Mouse (Mus musculus): ENCODE results near the gene Slc48a1. TPM values are rescaled to one million over a fixed set of nuclear protein-coding genes. Genes with fewer than 3 reads are reported as not detected.

Slc48a1 gene
- polyA plus RNA-seq, 1 experiment from 2014 or later, result 52.7 TPM

DNA sequence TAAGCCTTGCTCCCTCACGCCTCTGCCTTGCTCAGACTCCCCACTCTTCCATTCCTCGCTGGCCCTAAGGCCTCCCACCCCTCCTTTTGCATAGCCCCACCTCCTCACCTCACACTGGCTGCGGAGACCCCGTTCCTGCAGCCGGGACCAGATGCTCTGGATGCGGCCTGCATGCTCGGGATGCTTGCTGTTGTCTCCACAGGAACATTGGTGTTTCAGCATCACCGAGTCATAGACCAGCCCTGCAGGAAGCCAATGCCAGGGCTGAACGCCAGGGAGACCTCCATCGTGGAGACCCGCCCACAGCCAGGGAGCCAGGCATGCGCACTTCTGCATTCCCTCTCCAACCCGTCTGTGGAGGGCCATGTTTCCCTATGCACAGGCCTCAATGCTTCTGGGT is 24.3 kb downstream of the Slc48a1 start:
- H3K4me1 ChIP-seq, result no peaks in the 10 kb centered on the region
- H3K4me2 ChIP-seq (replicated peaks), result no peak overlapping the region
- no peaks in the 10 kb centered on the region for H3K9me3 ChIP-seq (replicated peaks)
- peaks cover 69% of the 10 kb centered on the region for H3K36me3 ChIP-seq
- H3K27ac ChIP-seq (replicated peaks), result no peak overlapping the region
- H3K4me3 ChIP-seq (replicated peaks), result no peak overlapping the region
- WGBS, result 30% methylated on average over 13 of the region's 13 CpGs
- H3K9ac ChIP-seq, result no peak overlapping the region
- no peak for ATAC-seq (ENCODE audit: insufficient number of reproducible peaks, low FRiP score, low TSS enrichment, low read depth)
- H3K27me3 ChIP-seq, result no peaks in the 10 kb centered on the region

DNA sequence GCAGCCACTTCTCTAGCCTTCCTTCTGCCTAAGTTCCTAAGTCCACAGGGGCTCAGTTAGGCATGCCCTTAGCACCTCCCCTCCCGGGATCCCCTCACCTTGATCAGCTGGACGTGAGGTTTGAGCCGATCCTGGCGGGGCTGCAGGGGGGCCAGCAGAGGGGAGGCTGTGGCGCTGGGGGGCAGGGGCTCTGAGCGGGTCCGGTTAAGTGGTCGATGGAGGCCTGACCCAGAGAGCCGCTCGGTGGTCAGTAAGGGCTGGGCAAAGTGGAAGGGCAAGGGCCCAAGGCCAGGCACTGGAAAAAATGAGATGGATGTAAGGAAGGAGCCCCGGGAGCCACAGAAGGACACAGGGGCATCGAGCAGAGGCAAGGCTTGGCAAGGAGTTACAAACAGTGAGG is 29.5 kb downstream of the Slc48a1 start:
- Histone ChIP-seq H3K4me2 (replicated peaks) (no peak overlapping the region), H3K27me3 (no peaks in the 10 kb centered on the region), H3K4me1 (peaks cover 18% of the 10 kb centered on the region), H3K36me3 (peaks cover 54% of the 10 kb centered on the region), H3K4me3 (replicated peaks) (no peak overlapping the region), H3K9ac (no peak overlapping the region), H3K9me3 (replicated peaks) (no peaks in the 10 kb centered on the region), H3K27ac (replicated peaks) (no peak overlapping the region)
- WGBS, result 72% methylated on average over 12 of the region's 12 CpGs
- ATAC-seq (ENCODE audit: insufficient number of reproducible peaks, low FRiP score, low TSS enrichment, low read depth), result no peak

DNA sequence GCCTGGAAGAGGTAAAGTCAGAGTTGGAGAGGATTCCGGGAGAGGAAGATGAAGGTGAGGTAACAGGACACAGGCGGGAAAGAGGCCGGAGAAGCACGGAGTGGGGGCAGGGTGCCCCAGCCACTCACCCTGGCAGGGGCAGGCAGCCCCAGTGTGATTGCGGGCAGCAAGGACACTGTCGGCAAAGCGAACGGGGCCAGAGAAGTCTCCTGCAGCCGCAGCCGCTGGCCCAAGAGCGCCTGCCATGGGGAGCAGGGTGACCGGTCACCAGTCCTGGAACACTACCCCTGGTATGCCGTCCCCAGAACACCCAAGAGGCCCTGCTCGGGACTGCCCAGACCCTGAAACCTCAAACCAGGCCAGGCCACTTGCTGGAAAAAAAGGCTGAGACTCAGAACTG is 30.2 kb downstream of the Slc48a1 start:
- peaks cover 54% of the 10 kb centered on the region for H3K36me3 ChIP-seq
- WGBS, result 84% methylated on average over 14 of the region's 14 CpGs
- H3K27me3 ChIP-seq, result no peaks in the 10 kb centered on the region
- no peak for ATAC-seq (ENCODE audit: insufficient number of reproducible peaks, low FRiP score, low TSS enrichment, low read depth)
- no peak overlapping the region for H3K4me2 ChIP-seq (replicated peaks)
- H3K4me3 ChIP-seq (replicated peaks), result no peak overlapping the region
- peaks cover 24% of the 10 kb centered on the region for H3K4me1 ChIP-seq
- no peak overlapping the region for H3K27ac ChIP-seq (replicated peaks)
- no peak overlapping the region for H3K9ac ChIP-seq
- no peaks in the 10 kb centered on the region for H3K9me3 ChIP-seq (replicated peaks)

DNA sequence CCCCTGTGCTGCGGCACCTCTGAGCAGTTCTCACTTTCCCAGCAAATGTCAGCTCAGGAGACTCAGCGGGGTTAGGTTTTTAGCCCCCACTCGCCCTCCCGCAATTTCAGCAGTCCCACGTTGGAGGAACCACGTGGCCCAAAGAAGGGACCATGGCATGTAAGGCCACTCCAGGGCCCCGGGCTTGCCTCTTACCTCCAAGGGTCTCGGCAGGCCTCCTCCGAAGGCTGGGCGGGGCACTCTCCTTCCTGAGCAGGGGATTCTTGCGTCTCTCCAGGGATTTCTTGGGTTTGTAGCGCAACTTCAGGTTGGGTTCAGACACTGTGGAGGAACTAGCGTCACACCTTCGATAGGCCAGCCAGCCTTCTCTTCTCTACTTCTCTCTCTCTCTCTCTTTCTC is 30.9 kb downstream of the Slc48a1 start:
- no peak for ATAC-seq (ENCODE audit: insufficient number of reproducible peaks, low FRiP score, low TSS enrichment, low read depth)
- Histone ChIP-seq H3K27me3 (no peaks in the 10 kb centered on the region), H3K9ac (no peak overlapping the region), H3K4me2 (replicated peaks) (no peak overlapping the region), H3K9me3 (replicated peaks) (no peaks in the 10 kb centered on the region), H3K27ac (replicated peaks) (no peak overlapping the region), H3K4me3 (replicated peaks) (no peak overlapping the region), H3K4me1 (peaks cover 31% of the 10 kb centered on the region), H3K36me3 (peaks cover 54% of the 10 kb centered on the region)
- WGBS, result 84% methylated on average over 14 of the region's 14 CpGs

DNA sequence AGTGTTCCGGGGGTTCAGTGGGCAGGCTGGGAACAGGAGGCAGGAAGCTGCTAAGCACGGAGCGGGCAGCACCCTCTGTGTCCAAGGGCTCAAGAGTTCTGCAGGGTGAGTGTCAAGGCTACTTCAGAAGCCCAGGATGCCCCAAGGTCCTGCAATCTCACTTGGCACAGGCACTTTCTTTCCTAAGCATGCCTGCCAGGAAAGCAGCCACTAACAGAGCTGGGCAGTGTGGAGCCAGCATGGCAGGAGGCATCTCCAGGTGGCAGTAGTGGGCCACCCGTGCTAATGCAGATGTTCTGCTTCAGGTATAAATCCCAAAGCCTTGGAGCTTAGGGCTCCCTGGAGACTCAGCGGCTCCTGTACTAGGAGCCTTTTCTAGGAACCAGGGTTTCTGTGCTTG is 31.6 kb downstream of the Slc48a1 start:
- Histone ChIP-seq H3K36me3 (peaks cover 50% of the 10 kb centered on the region), H3K27ac (replicated peaks) (no peak overlapping the region), H3K4me1 (peaks cover 38% of the 10 kb centered on the region), H3K9ac (no peak overlapping the region), H3K27me3 (no peaks in the 10 kb centered on the region), H3K9me3 (replicated peaks) (no peaks in the 10 kb centered on the region), H3K4me2 (replicated peaks) (no peak overlapping the region), H3K4me3 (replicated peaks) (no peak overlapping the region)
- WGBS, result 81% methylated on average over 5 of the region's 5 CpGs
- no peak for ATAC-seq (ENCODE audit: insufficient number of reproducible peaks, low FRiP score, low TSS enrichment, low read depth)

DNA sequence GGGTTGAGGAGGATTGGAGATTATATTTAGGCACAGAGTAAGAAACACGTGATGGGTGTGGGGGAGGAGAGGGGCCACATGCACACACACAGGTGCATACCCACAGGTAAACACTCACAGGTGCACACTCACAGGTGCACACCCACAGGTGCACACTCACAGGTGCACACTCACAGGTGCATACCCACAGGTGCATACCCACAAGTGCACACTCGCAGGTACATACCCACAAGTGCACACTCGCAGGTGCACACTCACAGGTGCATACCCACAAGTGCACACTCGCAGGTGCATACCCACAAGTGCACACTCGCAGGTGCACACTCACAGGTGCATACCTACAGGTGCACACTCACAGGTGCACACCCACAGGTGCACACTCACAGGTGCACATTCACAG is 32.1 kb downstream of the Slc48a1 start:
- H3K4me2 ChIP-seq (replicated peaks), result no peak overlapping the region
- whole genome bisulfite sequencing, result 87% methylated on average over 5 of the region's 5 CpGs
- no peaks in the 10 kb centered on the region for H3K9me3 ChIP-seq (replicated peaks)
- peaks cover 43% of the 10 kb centered on the region for H3K4me1 ChIP-seq
- no peak overlapping the region for H3K27ac ChIP-seq (replicated peaks)
- peaks cover 48% of the 10 kb centered on the region for H3K36me3 ChIP-seq
- no peaks in the 10 kb centered on the region for H3K27me3 ChIP-seq
- H3K9ac ChIP-seq, result no peak overlapping the region
- ATAC-seq (ENCODE audit: insufficient number of reproducible peaks, low FRiP score, low TSS enrichment, low read depth), result no peak
- H3K4me3 ChIP-seq (replicated peaks), result no peak overlapping the region

DNA sequence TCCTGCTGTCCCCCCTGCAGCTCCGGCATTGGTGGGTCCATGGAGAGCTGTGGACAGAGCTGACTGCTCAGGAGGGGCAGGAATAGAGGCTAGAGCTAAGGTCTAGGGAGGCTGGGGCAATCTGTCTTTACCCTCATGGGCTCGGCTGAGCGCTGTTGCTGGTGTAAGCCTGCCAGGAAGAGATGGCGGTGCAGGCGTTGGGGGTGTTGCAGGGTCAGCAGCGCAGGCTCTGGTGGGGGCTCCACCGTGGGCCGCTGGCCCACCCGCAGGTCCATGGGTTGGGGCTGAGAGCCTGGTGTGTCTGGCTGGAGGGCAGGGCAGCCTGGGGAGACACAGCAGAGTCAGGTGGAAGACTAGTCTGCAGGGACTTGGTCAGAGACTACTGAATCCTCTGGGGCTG is 33.0 kb downstream of the Slc48a1 start:
- no peak overlapping the region; the same call in 1 of the 2 replicates for H3K27ac ChIP-seq (replicated peaks)

DNA sequence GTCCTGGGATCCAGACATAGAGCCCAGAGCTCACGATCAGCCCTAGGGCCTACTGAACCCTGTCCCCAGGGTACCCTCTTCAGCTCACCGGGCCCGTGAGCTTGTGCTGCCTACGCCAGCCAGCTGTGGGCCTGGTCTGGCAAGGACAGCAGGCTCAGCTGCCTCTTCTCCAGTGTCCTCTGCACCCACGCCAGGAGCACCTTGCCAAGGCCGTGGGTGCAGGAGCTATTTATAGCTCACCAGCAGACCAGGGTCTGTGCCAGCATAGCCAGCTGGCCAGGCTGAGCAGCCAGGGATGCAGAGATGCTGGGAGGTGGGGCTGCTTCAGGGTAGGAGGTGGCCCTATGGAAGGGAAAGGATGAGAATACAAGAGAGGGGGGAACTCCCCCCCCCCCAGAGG is 33.8 kb downstream of the Slc48a1 start:
- H3K27ac ChIP-seq (replicated peaks), result peak overlapping the region; percentile 60
- 62% methylated on average over 6 of the region's 6 CpGs for WGBS
- ATAC-seq (ENCODE audit: insufficient number of reproducible peaks, low FRiP score, low TSS enrichment, low read depth), result peak; percentile 59; the same call in 1 of the 2 replicates

More for the DNA sequence above, 33.0 kb downstream of the Slc48a1 start:
- Histone ChIP-seq H3K4me2 (replicated peaks) (no peak overlapping the region), H3K27me3 (no peaks in the 10 kb centered on the region), H3K36me3 (peaks cover 49% of the 10 kb centered on the region), H3K4me3 (replicated peaks) (no peak overlapping the region), H3K9me3 (replicated peaks) (no peaks in the 10 kb centered on the region), H3K9ac (no peak overlapping the region), H3K4me1 (peaks cover 44% of the 10 kb centered on the region)
- ATAC-seq (ENCODE audit: insufficient number of reproducible peaks, low FRiP score, low TSS enrichment, low read depth), result no peak
- WGBS, result 90% methylated on average over 9 of the region's 9 CpGs

DNA sequence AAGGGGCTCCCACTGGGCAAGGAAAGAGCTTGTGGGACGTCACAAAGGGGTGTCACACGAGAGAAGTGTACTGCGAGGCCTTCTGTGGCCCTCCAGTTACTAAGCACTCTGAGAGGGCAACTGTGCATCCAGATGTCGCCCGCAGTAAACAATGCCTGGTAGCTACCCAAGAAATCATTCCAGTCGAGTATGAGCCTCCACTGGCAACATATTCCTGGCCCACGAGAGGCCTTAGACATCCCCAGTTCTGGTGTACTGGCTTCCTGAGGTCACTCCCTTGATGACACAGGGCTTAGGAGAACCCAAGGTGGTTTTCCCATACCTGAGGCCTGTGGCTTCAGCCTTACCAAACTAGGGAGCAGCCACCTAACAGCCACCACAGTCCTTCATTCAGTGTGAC is 34.6 kb downstream of the Slc48a1 start:
- no peak overlapping the region for H3K9ac ChIP-seq
- 65% methylated on average over 7 of the region's 7 CpGs for WGBS
- H3K27me3 ChIP-seq, result no peaks in the 10 kb centered on the region
- no peak overlapping the region for H3K4me2 ChIP-seq (replicated peaks)
- peak overlapping the region; percentile 60 for H3K27ac ChIP-seq (replicated peaks)
- H3K9me3 ChIP-seq (replicated peaks), result no peaks in the 10 kb centered on the region
- no peak for ATAC-seq (ENCODE audit: insufficient number of reproducible peaks, low FRiP score, low TSS enrichment, low read depth)
- peaks cover 44% of the 10 kb centered on the region for H3K4me1 ChIP-seq
- H3K36me3 ChIP-seq, result peaks cover 33% of the 10 kb centered on the region
- no peak overlapping the region for H3K4me3 ChIP-seq (replicated peaks)

More for the DNA sequence above, 33.8 kb downstream of the Slc48a1 start:
- H3K36me3 ChIP-seq, result peaks cover 41% of the 10 kb centered on the region
- no peak overlapping the region for H3K4me3 ChIP-seq (replicated peaks)
- peaks cover 44% of the 10 kb centered on the region for H3K4me1 ChIP-seq
- H3K4me2 ChIP-seq (replicated peaks), result no peak overlapping the region
- H3K27me3 ChIP-seq, result no peaks in the 10 kb centered on the region
- no peaks in the 10 kb centered on the region for H3K9me3 ChIP-seq (replicated peaks)
- no peak overlapping the region for H3K9ac ChIP-seq

DNA sequence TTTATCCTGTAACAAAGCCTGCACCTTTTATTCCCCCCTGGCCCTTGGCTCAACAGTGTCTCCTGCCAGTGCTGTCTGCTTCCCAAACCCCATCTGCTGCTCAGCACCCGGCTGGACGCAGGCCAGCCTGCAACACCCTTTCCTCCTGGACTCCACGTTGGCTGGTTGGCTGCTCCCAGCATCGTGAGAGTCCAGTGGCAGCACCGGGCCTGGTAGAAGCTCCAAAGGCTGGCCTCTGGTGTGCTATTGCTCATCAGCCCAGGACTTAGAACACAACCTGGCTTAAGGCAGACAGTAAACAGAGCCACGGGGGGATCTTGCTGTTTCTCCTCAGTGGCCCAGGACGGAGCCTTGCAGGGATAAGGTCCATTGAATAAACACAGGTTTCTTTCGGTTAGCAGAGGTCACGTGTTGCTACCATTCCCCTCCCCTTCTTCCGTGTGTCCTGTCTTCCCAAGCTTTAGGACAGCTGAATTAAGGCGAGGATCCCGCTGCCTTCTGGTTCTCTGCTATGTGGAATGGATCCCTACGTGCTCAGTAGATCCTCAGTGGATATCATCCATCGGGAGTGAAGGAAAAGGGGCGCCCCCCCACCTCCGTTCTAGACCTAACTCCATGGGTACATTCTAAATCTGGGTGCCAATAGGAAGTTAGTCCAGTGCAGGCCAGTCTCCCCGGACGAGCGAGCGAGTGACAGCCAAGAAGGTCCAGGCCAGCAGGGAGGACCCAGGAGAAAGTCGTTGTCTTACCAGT is 35.3 kb downstream of the Slc48a1 start:
- Histone ChIP-seq H3K27me3 (no peaks in the 10 kb centered on the region), H3K4me1 (peaks cover 44% of the 10 kb centered on the region), H3K9me3 (replicated peaks) (no peaks in the 10 kb centered on the region), H3K36me3 (peaks cover 26% of the 10 kb centered on the region), H3K4me2 (replicated peaks) (no peak overlapping the region), H3K27ac (replicated peaks) (peak overlapping the region; percentile 60), H3K9ac (peak overlapping the region; percentile 1; the same call in 1 of the 2 replicates), H3K4me3 (replicated peaks) (no peak overlapping the region)
- WGBS, result 56% methylated on average over 21 of the region's 21 CpGs
- no peak for ATAC-seq (ENCODE audit: insufficient number of reproducible peaks, low FRiP score, low TSS enrichment, low read depth)

DNA sequence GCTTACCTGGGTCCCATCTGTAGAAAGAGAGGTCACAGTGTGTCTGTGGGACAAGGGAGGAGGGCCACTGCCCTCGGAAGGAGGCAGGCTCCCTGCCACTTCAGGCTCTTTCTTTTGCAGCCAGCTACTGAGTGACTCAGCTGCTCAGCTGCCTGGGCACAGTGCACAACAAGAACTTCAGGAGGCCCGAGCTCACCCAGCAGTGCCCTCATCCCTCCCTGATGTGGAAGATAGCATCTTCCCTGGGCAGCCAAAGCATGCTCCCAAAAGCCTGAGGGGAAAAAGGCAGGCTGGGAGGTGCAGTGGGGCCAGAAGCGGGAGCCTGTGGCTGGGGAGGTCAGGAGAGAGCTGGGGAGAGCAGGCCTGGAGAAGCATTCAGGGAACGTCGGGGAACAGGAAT is 36.4 kb downstream of the Slc48a1 start:
- 46% methylated on average over 5 of the region's 5 CpGs for WGBS
- no peak overlapping the region for H3K4me3 ChIP-seq (replicated peaks)
- H3K36me3 ChIP-seq, result peaks cover 15% of the 10 kb centered on the region; the same call in 1 of the 2 replicates
- H3K27ac ChIP-seq (replicated peaks), result 0 out of 2 replicates have a peak overlapping the region, but pooled peaks have one; percentile 22
- peaks cover 45% of the 10 kb centered on the region for H3K4me1 ChIP-seq
- no peaks in the 10 kb centered on the region for H3K27me3 ChIP-seq
- ATAC-seq (ENCODE audit: insufficient number of reproducible peaks, low FRiP score, low TSS enrichment, low read depth), result no peak
- H3K9ac ChIP-seq, result no peak overlapping the region
- no peaks in the 10 kb centered on the region for H3K9me3 ChIP-seq (replicated peaks)
- H3K4me2 ChIP-seq (replicated peaks), result no peak overlapping the region

DNA sequence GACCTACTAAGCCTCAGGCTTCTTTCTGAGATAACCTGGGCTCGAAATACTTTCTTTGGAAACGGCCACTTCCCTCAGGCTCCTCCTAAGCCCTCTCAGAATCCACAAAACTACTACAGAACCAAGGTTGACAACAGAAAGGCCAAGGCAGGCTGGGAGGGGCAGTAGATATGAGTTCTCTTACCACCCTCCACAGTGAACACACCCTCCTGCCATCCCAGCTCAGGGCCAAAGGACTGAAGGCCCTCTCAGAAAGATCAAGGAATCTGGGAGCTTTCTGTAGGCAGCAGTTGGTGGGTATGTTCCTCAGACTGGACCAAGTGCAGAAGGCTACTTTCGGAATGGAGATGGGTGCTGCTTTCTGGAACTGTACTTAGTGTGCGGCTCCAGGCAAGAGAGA is 36.9 kb downstream of the Slc48a1 start:
- Histone ChIP-seq H3K27me3 (no peaks in the 10 kb centered on the region), H3K9me3 (replicated peaks) (no peaks in the 10 kb centered on the region), H3K36me3 (peaks cover 10% of the 10 kb centered on the region; the same call in 1 of the 2 replicates), H3K4me3 (replicated peaks) (no peak overlapping the region), H3K9ac (no peak overlapping the region), H3K27ac (replicated peaks) (no peak overlapping the region), H3K4me2 (replicated peaks) (no peak overlapping the region), H3K4me1 (peaks cover 49% of the 10 kb centered on the region)
- 88% methylated on average over 4 of the region's 4 CpGs for WGBS
- ATAC-seq (ENCODE audit: insufficient number of reproducible peaks, low FRiP score, low TSS enrichment, low read depth), result no peak

All from embryonic facial prominence, embryonic 15.5 days (tissue).